Mouse (Mus musculus) embryonic fibroblast, embryonic 13.5 days (primary cell): ENCODE results near the gene Slc6a9.

Experiments used
- CTCF ChIP-seq: IDR thresholded peaks from 2 replicates; pipeline ENCODE4 v1.5.1; 2011; ENCODE audit warnings: mild to moderate bottlenecking, control low read depth, low read length, moderate library complexity, borderline replicate concordance; ENCODE audit not compliant: insufficient read depth
- POLR2A ChIP-seq: IDR thresholded peaks from 2 replicates; pipeline ENCODE4 v1.6.1; 2011; ENCODE audit warnings: low read depth, mild to moderate bottlenecking, control low read depth, low read length, moderate library complexity

GRCm38 (mm10) chr4:117917402-117917801 is 83.1 kb downstream of the Slc6a9 start:
- TF ChIP-seq CTCF (no peak), POLR2A (no peak)
